Mouse (Mus musculus) CD4-positive naive resting alpha-beta T cell, adult 76 days (primary cell): ENCODE measurements around the gene Galnt18. TPM values are rescaled to one million over a fixed set of nuclear protein-coding genes. Genes with fewer than 3 reads are reported as not detected.

Experiments used
- total RNA-seq: library from RNA; stranded (reverse); gene quantifications from one replicate; pipeline ENCODE4 v1.2.4, GENCODE M21; 2023

Galnt18 gene
- not detected for total RNA-seq

GRCm38 (mm10) chr7:111779504-111780242, at the start of gene Galnt18:
Gene Galnt18, minus strand, starts transcription at chr7:111779977.

Other genes with a start within 250 kb of the Galnt18 start
- gene Usp47, start 243.5 kb upstream of the Galnt18 start, total RNA-seq, result 66.7 TPM